Mouse (Mus musculus): ENCODE measurements around the gene Fibcd1. TPM values are rescaled to one million over a fixed set of nuclear protein-coding genes. Genes with fewer than 3 reads are reported as not detected.

Gene Fibcd1
- polyA plus RNA-seq, 1 experiment = 0.11 TPM

DNA sequence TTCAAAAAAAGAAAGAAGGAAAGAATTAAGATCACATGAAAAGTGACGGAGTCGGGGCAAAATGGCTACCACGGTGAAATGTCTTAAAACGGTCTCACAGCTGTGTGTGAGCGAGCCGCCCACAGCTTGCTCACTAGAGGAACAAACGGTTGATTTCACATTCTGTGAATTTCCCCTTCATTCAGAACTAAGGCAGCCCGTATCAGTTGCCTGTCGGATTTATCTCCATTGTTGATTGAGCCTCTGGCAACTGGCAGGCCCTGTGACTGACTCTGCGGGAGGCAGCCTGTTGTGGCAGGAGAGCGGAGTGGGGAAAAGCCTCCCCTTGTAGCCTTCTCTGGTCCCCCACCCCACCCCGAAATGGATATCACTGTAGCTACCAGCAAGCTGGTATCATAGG is 30.6 kb upstream of the Fibcd1 start:
- H3K27ac ChIP-seq (ENCODE audit: insufficient read depth, low read length) = no peak overlapping the region
- H3K4me3 ChIP-seq (ENCODE audit: insufficient read depth, low read length) = no peak overlapping the region
- TF ChIP-seq CTCF (IDR thresholded peaks at IDR 0.05; ENCODE audit: borderline replicate concordance, insufficient read depth, low read length) (no peak), POLR2A (IDR thresholded peaks at IDR 0.05; ENCODE audit: low read depth, low read length) (no peak)
- no peaks in the 10 kb centered on the region for H3K4me1 ChIP-seq (ENCODE audit: control insufficient read depth, insufficient read depth, low read length)

DNA sequence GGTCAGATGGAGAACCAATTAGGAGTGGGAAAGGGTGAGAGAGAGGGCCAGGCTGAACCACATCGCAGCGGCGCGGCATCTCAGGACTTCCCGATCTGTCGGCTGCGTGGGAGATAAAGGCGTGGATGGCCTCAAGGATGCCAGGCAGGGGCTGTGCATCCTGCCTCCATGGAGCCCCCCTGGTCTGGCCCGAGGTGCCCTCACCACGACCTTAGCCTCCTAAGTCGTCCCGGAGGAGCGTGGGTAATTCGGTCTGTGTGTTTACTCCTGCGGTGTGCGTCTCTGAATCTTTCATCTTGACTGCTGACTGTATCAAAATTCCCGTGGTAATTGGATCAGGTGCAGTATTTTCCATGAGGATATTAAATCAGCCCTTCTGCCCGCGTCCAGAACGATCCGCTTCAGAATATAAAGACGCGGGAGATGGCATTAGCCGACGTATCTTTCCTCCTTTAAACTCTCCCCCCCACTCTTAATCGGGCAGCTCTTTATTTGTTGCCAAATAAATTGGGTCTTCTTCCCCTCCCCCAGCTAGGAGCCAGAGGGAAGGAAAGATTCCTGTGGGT is 28.6 kb upstream of the Fibcd1 start:
- TF ChIP-seq POLR2A (IDR thresholded peaks at IDR 0.05; ENCODE audit: low read depth, low read length) (no peak), CTCF (IDR thresholded peaks at IDR 0.05; ENCODE audit: borderline replicate concordance, insufficient read depth, low read length) (no peak)
- no peak overlapping the region for H3K4me3 ChIP-seq (ENCODE audit: insufficient read depth, low read length)
- H3K27ac ChIP-seq (ENCODE audit: insufficient read depth, low read length) = no peak overlapping the region
- H3K4me1 ChIP-seq (ENCODE audit: control insufficient read depth, insufficient read depth, low read length) = no peaks in the 10 kb centered on the region

DNA sequence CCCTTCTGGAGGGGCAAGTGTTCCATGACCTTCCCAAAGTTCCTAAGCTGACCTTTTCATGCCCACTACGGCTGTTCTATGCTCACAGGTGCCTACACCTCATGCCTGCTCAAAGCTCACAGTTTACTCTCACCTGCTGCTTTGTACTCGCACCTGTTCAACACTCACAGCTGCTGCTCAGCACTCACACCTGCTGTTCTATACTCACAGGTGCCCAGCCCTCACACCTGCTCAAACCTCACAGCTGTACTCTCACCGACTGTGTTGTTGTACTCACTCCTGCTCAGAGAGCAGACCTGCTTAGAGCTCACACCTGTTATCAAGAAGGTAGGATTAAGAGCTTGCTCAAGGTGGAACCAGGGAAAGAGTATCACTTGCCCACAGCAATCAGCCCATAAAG is 24.9 kb upstream of the Fibcd1 start:
- no peaks in the 10 kb centered on the region for H3K4me1 ChIP-seq (ENCODE audit: control insufficient read depth, insufficient read depth, low read length)
- TF ChIP-seq CTCF (IDR thresholded peaks at IDR 0.05; ENCODE audit: borderline replicate concordance, insufficient read depth, low read length) (no peak), POLR2A (IDR thresholded peaks at IDR 0.05; ENCODE audit: low read depth, low read length) (no peak)
- H3K27ac ChIP-seq (ENCODE audit: insufficient read depth, low read length) = no peak overlapping the region
- no peak overlapping the region for H3K4me3 ChIP-seq (ENCODE audit: insufficient read depth, low read length)

DNA sequence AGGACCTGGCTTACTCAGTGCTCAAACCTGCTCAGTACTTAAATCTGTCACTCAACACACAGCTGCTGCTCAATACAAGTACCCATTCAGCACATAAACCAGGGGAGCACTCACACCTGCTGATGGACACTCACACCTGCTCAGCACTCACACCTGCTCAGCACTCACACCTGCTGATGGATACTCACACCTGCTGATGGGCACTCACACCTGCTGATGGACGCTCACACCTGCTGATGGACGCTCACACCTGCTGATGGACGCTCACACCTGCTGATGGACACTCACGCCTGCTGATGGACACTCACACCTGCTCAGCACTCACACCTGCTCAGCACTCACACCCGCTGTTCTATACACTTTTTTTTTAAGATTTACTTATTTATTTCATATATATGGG is 23.9 kb upstream of the Fibcd1 start:
- H3K4me1 ChIP-seq (ENCODE audit: control insufficient read depth, insufficient read depth, low read length) = no peaks in the 10 kb centered on the region
- TF ChIP-seq POLR2A (IDR thresholded peaks at IDR 0.05; ENCODE audit: low read depth, low read length) = no peak
- TF ChIP-seq CTCF (IDR thresholded peaks at IDR 0.05; ENCODE audit: borderline replicate concordance, insufficient read depth, low read length) = no peak

DNA sequence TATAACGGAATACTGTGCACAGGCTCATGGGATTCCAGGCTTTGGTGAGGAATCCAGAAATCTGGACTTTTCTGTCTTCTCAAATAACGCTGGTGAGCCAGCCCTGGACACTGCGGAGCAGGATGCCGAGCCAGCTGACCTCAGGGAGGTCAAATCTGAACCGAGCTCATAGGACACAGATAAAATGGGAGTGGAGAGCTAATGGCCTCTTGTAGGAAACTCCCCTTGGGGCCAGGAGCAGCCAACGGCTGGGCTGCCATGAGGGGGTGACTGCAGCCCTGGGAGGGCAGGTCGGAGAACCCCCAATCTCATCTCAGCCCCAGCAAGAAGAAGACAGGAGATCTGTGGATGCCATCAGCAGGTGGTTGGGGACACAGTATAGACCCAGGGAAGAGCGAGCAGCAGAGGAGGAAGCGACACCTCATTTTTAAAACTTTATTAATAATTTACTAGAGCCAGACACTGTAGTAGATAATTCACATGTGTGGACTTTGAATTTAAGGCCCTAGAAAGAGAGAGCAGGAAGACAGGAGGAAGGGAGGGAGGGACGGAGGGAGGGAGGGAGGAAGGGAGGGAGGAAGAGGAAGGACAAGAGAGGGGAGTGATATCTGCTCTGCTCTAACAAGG is 22.8 kb upstream of the Fibcd1 start:
- Histone ChIP-seq H3K4me3 (ENCODE audit: insufficient read depth, low read length) (no peak overlapping the region), H3K4me1 (ENCODE audit: control insufficient read depth, insufficient read depth, low read length) (no peaks in the 10 kb centered on the region), H3K27ac (ENCODE audit: insufficient read depth, low read length) (no peak overlapping the region)
- TF ChIP-seq POLR2A (IDR thresholded peaks at IDR 0.05; ENCODE audit: low read depth, low read length) (no peak), CTCF (IDR thresholded peaks at IDR 0.05; ENCODE audit: borderline replicate concordance, insufficient read depth, low read length) (no peak)

More for the DNA sequence above, 23.9 kb upstream of the Fibcd1 start:
- no peak overlapping the region for H3K27ac ChIP-seq (ENCODE audit: insufficient read depth, low read length)
- no peak overlapping the region for H3K4me3 ChIP-seq (ENCODE audit: insufficient read depth, low read length)

DNA sequence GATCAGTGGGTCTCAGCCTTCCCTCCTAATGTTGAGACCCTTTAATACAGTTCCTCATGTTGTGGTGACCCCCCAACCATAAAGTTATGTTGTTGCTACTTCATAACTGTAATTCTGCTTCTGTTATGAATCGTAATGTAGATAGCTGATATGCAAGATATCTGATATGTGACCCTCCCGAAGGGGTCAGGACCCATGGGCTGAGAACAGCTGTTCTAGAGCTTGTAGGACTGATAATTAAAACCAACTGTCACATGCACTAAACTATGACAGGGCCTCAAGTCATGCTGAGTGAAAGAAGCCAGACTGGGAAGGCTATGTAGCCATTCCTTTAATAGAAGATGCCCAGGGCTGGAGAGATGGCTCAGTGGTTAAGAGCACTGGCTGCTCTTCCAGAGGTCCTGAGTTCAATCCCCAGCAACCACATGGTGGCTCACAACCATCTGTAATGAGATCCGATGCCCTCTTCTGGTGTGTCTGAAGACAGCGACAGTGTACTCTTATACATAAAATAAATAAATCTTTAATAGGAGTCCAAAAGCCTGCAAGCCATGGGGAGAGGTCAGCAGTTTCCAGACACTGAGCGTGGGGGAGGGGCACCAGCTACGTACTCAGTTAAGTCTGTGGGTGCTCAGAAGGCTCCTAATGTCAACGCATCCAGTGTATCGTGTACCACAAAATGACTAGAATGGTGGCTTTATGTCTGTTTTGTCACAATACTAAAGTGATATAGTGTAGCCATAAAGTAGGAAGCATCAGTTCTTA is 22.1 kb upstream of the Fibcd1 start:
- Histone ChIP-seq H3K4me1 (ENCODE audit: control insufficient read depth, insufficient read depth, low read length) (no peaks in the 10 kb centered on the region), H3K27ac (ENCODE audit: insufficient read depth, low read length) (no peak overlapping the region), H3K4me3 (ENCODE audit: insufficient read depth, low read length) (no peak overlapping the region)
- no peak for TF ChIP-seq POLR2A (IDR thresholded peaks at IDR 0.05; ENCODE audit: low read depth, low read length)
- no peak for TF ChIP-seq CTCF (IDR thresholded peaks at IDR 0.05; ENCODE audit: borderline replicate concordance, insufficient read depth, low read length)

DNA sequence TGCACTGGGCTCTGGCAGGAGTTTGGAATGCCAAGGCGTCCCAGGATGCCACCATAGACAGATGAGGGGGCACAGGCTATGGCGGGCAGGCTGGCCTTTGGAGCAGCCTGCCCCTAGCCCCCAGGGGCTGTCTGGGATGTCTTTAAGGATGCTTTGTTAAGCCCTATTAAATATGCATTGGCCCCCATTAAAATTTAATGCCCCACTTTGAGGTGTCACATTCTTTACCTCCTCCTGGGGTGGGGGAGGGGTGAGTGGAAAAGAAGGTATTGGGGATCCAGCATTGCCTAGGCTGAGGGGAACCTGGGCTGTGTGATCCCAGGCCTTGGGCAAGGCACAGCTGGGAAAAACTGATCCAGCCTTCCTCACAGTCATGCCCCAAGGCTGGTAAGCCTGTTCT is 20.0 kb upstream of the Fibcd1 start:
- Histone ChIP-seq H3K4me3 (ENCODE audit: insufficient read depth, low read length) (no peak overlapping the region), H3K27ac (ENCODE audit: insufficient read depth, low read length) (no peak overlapping the region), H3K4me1 (ENCODE audit: control insufficient read depth, insufficient read depth, low read length) (no peaks in the 10 kb centered on the region)
- no peak for TF ChIP-seq CTCF (IDR thresholded peaks at IDR 0.05; ENCODE audit: borderline replicate concordance, insufficient read depth, low read length)
- TF ChIP-seq POLR2A (IDR thresholded peaks at IDR 0.05; ENCODE audit: low read depth, low read length) = no peak

DNA sequence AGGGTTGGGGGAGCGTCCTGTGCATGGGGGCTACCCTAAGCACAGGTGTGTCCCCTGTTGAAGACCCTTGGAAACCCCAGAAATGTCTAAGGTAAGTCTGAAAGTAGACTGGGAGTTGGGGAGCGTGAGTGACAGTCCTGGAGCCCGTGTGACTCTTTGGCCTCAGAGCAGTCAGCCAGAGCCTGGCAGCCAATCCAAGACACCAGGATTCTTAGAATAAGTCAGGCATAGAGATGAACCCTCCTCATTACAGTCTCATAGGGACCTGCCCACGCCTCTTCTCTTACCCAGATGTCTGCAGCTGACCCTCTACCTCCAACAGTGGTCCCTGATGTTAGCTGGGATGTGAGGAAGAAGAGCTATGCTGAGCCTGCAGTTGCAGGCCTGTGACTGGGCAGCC is 19.5 kb upstream of the Fibcd1 start:
- TF ChIP-seq CTCF (IDR thresholded peaks at IDR 0.05; ENCODE audit: borderline replicate concordance, insufficient read depth, low read length) = no peak
- H3K4me1 ChIP-seq (ENCODE audit: control insufficient read depth, insufficient read depth, low read length) = no peaks in the 10 kb centered on the region
- no peak overlapping the region for H3K27ac ChIP-seq (ENCODE audit: insufficient read depth, low read length)
- no peak overlapping the region for H3K4me3 ChIP-seq (ENCODE audit: insufficient read depth, low read length)

DNA sequence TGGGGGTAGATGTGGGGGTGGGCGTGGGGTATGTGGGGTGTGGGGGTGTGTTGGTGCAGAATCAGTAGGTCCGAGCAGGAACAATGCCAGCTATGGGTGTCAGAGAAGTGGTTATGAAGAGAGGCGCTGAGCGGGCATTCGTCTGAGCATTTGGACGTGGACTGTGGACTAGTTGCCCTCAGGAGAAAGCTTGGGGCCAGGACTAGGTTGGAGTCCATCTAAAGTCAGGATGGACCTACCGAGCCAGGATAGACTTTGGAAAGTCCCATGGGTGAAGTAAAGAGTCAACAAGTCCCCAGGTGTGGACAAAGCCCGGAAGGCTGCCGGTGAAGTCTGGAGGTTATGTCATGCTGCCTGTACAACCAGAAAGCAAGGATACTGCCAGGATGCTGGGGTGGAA is 19.1 kb upstream of the Fibcd1 start:
- TF ChIP-seq CTCF (IDR thresholded peaks at IDR 0.05; ENCODE audit: borderline replicate concordance, insufficient read depth, low read length) = no peak
- TF ChIP-seq POLR2A (IDR thresholded peaks at IDR 0.05; ENCODE audit: low read depth, low read length) = no peak
- Histone ChIP-seq H3K4me1 (ENCODE audit: control insufficient read depth, insufficient read depth, low read length) (no peaks in the 10 kb centered on the region), H3K4me3 (ENCODE audit: insufficient read depth, low read length) (no peak overlapping the region), H3K27ac (ENCODE audit: insufficient read depth, low read length) (no peak overlapping the region)

DNA sequence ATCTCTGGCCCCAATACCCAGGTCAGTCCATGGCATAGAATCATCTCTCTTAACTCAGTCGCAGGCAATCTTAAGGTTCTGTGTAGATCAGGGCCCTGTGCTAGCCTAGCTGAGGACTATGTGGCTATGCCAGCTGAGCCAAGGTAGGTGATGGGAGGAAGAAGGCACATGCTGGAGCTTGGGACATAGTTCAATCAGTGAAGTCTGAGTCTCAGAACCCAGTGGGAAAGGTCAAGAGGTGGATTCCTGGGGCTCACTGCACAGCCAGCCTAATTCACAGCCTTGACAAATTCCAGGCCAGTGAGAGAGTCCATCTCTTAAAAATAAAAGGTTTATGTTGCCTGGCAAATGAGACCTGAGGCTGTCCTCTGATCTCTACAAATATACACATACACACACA is 18.0 kb upstream of the Fibcd1 start:
- Histone ChIP-seq H3K4me3 (ENCODE audit: insufficient read depth, low read length) (no peak overlapping the region), H3K4me1 (ENCODE audit: control insufficient read depth, insufficient read depth, low read length) (no peaks in the 10 kb centered on the region), H3K27ac (ENCODE audit: insufficient read depth, low read length) (no peak overlapping the region)
- TF ChIP-seq POLR2A (IDR thresholded peaks at IDR 0.05; ENCODE audit: low read depth, low read length) (no peak), CTCF (IDR thresholded peaks at IDR 0.05; ENCODE audit: borderline replicate concordance, insufficient read depth, low read length) (no peak)

Measured in embryonic fibroblast, embryonic 13.5 days (primary cell).